Mouse (Mus musculus): Measurements from ENCODE around the gene Csrnp2. TPM values are rescaled to one million over a fixed set of nuclear protein-coding genes. Genes with fewer than 3 reads are reported as not detected.

The Csrnp2 gene
- total RNA-seq, 2 experiments from 2014 or later, result 7.4 to 10.1 TPM

DNA sequence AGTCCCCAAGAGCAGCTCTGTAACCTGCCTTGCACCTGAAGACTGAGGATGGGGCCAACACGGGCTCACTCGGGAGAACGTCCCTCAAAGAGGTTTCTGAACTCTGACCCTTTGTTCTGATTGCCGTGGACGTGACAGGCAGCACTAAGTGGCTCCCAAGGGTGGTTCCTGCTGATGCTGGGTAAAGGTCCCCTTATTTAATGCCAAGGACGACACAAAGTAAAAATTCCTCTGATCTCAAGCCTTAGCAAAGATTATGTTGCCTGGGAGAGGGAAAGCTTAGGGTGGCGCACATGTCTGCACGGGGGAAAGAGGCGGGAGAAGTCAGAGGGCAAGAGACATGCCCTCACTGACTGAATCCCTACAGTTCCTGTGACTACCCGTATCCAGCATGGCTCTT lies 58.8 kb downstream of the Csrnp2 start:
- no peak for DNase-seq (ENCODE audit: low spot score in 2 of 2)

DNA sequence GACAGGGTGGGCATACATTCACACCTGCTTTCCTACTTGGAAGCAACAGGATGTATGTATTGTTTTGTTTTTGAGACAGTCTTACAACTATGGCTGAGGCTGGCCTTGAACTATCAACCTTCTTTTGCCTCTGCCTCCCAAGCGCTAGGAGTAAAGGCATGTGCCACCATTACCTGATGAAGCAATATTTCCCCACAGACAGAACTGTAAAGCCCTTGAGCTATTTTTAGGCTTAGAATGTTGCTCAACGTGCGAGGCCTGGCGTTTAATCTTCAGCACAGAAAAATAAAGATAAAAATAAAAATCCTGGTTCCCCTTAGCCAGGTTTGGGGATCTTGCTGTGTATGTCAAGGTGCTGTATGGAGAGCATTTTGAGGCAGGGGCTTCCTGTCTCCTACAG lies 59.2 kb downstream of the Csrnp2 start:
- no peak for DNase-seq (ENCODE audit: low spot score in 2 of 2)

DNA sequence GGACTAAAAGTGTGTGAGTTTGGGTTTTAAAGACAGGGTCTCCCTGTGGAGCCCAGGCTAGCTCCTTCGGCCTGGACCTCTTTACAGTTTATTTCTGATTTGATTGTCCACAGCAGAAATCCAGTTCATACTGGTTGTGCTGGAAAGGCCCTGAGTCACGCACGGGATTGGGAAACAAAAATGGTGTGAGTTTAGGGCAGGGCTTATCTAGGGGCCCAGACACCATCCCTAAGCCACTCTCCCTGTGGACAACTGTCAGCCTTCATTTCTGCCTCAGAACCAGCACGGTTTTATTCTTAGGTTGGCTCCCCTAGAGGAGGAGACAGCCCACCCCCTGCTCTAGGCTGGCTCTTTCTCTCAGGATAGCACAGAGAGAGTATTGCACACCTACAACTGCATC lies 62.1 kb downstream of the Csrnp2 start:
- DNase-seq (ENCODE audit: low spot score in 2 of 2), result no peak

DNA sequence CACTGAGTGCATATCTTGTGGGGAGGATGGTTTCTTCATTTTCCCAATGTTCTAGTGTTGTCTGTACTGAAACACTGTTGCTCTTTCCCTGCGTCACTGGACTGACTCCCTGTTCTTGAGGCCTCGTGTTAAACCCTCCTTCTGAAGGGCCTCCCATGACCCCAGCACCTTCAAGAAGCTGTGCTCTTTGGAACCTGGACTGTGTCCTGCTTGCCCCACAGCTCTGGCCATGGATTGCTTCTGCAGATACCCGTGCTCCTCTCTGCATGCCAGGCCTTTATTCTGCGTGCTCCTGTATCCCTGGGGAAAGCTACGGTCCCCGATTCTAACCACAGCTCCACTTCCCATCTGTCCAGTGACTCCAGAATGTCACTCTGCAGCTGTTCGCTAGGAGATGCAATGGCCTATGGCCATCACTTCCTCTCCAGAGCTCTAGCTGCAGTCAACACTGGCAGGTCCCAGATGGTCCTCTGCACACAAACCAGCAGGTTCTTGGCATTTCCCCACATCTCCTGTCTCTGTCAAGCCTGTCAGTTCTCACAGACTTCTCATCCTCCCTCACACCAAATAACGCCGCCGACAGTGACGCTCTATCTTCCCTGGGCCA lies 65.2 kb downstream of the Csrnp2 start:
- DNase-seq (ENCODE audit: low spot score in 2 of 2), result no peak

Other genes starting within 250 kb of the Csrnp2 start
- gene Tmprss12, start 214.7 kb downstream of the Csrnp2 start, total RNA-seq (2021), result not detected
- 10 to 100 TPM; 32.4 to 34.0 TPM for gene Mettl7a1, start 191.3 kb downstream of the Csrnp2 start, total RNA-seq (2021)
- under 1 TPM in 1 of 2 experiments, not detected in 1; 0.50 TPM for gene Mettl7a3, start 160.6 kb downstream of the Csrnp2 start, total RNA-seq (2021)
- 1 to 10 TPM in 1 of 2 experiments, under 1 TPM in 1; 0.90 to 1.2 TPM for gene Methig1, start 142.3 kb downstream of the Csrnp2 start, total RNA-seq (2021)
- under 1 TPM; 0.40 to 0.73 TPM for gene Mettl7a2, start 142.3 kb downstream of the Csrnp2 start, total RNA-seq (2021)
- under 1 TPM; 0.73 to 0.79 TPM for gene Higd1c, start 130.9 kb downstream of the Csrnp2 start, total RNA-seq (2021)
- gene Gm5475, start 73.3 kb downstream of the Csrnp2 start, total RNA-seq (2021), result under 1 TPM; 0.23 to 0.59 TPM
- 10 to 100 TPM; 73.1 to 89.5 TPM for gene Slc11a2, start 70.4 kb downstream of the Csrnp2 start, total RNA-seq (2021)
- gene Letmd1, start 26.5 kb downstream of the Csrnp2 start, total RNA-seq (2021), result 100 to 1,000 TPM in 1 of 2 experiments, 10 to 100 TPM in 1; 93.9 to 111 TPM
- gene Tfcp2, start 56.5 kb upstream of the Csrnp2 start, total RNA-seq (2021), result 10 to 100 TPM; 26.3 TPM
- 10 to 100 TPM; 30.7 to 34.4 TPM for gene Pou6f1, start 104.5 kb upstream of the Csrnp2 start, total RNA-seq (2021)
- gene Dazap2, start 119.9 kb upstream of the Csrnp2 start, total RNA-seq (2021), result 100 to 1,000 TPM; 231 to 238 TPM
- 10 to 100 TPM; 26.7 to 34.3 TPM for gene Smagp, start 141.5 kb upstream of the Csrnp2 start, total RNA-seq (2021)
- 1 to 10 TPM; 4.0 to 4.8 TPM for gene Bin2, start 174.1 kb upstream of the Csrnp2 start, total RNA-seq (2021)
- 100 to 1,000 TPM in 1 of 2 experiments, 10 to 100 TPM in 1; 51.9 to 275 TPM for gene Cela1, start 192.4 kb upstream of the Csrnp2 start, total RNA-seq (2021)
- gene Galnt6, start 233.9 kb upstream of the Csrnp2 start, total RNA-seq (2021), result 10 to 100 TPM; 15.1 to 17.7 TPM

All from adrenal gland, postnatal 4 days (tissue).